Mouse (Mus musculus): ENCODE measurements around the gene Ephx3. TPM values are rescaled to one million over a fixed set of nuclear protein-coding genes. Genes with fewer than 3 reads are reported as not detected.

The Ephx3 gene
- polyA plus RNA-seq (2017; shearing (Covaris generic)): not detected

GRCm38 (mm10) chr17:32188863-32189636 lies at the start of gene Ephx3:
Ephx3 (minus strand) TSS chr17:32189549.

GRCm38 (mm10) chr17:32166687-32167086 lies 22.7 kb downstream of the Ephx3 start, which contains the start of gene Notch3:
Notch3 (minus strand) TSS chr17:32166852.

Other genes with a start within 250 kb of the Ephx3 start
- 72.8 TPM for gene Rrp1b, start 153.4 kb downstream of the Ephx3 start, polyA plus RNA-seq (2017; shearing (Covaris generic))
- gene Hsf2bp, start 153.2 kb downstream of the Ephx3 start, polyA plus RNA-seq (2017; shearing (Covaris generic)): 1.6 TPM
- not detected for gene Notch3, start 22.7 kb downstream of the Ephx3 start, polyA plus RNA-seq (2017; shearing (Covaris generic))
- 46.7 TPM for gene Brd4, start 95.2 kb upstream of the Ephx3 start, polyA plus RNA-seq (2017; shearing (Covaris generic))
- gene Akap8, start 131.7 kb upstream of the Ephx3 start, polyA plus RNA-seq (2017; shearing (Covaris generic)): 296 TPM
- 263 TPM for gene Akap8l, start 161.1 kb upstream of the Ephx3 start, polyA plus RNA-seq (2017; shearing (Covaris generic))
- gene Wiz, start 199.9 kb upstream of the Ephx3 start, polyA plus RNA-seq (2017; shearing (Covaris generic)): 19.5 TPM
- gene Rasal3, start 214.0 kb upstream of the Ephx3 start, polyA plus RNA-seq (2017; shearing (Covaris generic)): 83.5 TPM
- 88.1 TPM for gene Pglyrp2, start 234.6 kb upstream of the Ephx3 start, polyA plus RNA-seq (2017; shearing (Covaris generic))

Measured in CD4-positive, CD25-positive, alpha-beta regulatory T cell, adult 9 weeks (primary cell).